Mouse (Mus musculus) gastrocnemius, adult 2 months (tissue): ENCODE measurements around the gene Cdh13. TPM values are rescaled to one million over a fixed set of nuclear protein-coding genes. Genes with fewer than 3 reads are reported as not detected.

Experiments used
- DNase-seq: peaks from one replicate; pipeline ENCODE4 v3.0.0; 2022
- H3K27ac ChIP-seq: fragments of 200-600 bp; 2 replicates; pipeline ENCODE4 v1.8.1; 2022; ENCODE audit warnings: mild to moderate bottlenecking
- H3K4me3 ChIP-seq: fragments of 200-600 bp; 2 replicates; pipeline ENCODE4 v1.8.1; 2022; ENCODE audit warnings: mild to moderate bottlenecking, moderate library complexity
- CTCF ChIP-seq: fragments of 200-600 bp; IDR thresholded peaks from 2 replicates; pipeline ENCODE4 v1.8.1; 2022; ENCODE audit warnings: antibody characterized with exemption, mild to moderate bottlenecking, moderate library complexity
- intact Hi-C: fragments of 180-260 bp; cut with DNase I; formaldehyde crosslinking; loops from one replicate; pipeline ENCODE4 v1.15.1; 2025
- total RNA-seq, 2 experiments: library from RNA; stranded (reverse); gene quantifications; 2 replicates each; pipeline ENCODE4 v1.2.3; 2021

Gene Cdh13
- total RNA-seq, 2 experiments from 2014 or later, result 88.3 to 104 TPM

DNA sequence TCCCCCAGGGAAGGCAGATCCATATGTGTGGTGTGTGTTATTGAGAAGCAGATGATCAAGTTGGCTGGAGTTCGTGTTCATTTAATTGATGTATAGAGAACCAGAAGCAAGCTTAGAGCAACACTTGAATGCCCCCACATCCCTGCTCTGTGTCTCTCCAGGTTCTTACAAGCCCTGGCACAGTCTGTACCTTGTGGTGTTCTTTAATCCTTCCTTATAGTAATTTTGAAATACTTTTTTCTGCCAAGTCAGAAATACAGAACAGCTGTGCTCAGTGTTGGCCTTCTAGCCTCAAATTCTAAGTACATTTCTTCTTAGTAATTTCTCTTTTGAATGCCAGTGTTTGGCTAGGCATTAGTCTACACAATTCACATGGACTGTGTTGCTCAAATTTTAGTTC is 494.8 kb downstream of the Cdh13 start:
- DNase-seq, result no peak
- intact Hi-C loops, result no loop called here
- Histone ChIP-seq H3K4me3 (no peak overlapping the region), H3K27ac (no peak overlapping the region)
- TF ChIP-seq CTCF, result no peak

DNA sequence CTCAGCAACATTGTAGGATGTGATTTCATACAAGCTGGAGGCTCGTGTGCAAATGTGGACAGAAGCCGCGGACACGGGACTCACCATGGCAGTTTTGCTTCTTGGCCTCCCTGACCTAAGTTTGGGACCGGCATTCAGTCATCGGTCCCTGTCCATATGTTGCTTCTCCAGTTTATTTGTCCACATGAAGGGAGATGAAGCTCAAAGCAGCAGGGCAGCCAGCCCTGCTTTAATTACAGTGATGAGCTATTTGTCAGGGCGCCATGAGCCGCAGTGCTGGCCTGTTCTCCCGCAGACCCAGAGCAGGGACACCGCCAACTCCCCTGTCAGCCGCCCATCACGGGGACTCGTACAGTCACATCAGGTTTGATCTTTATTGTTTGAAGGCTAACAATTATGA is 502.1 kb downstream of the Cdh13 start:
- no peak for TF ChIP-seq CTCF

DNA sequence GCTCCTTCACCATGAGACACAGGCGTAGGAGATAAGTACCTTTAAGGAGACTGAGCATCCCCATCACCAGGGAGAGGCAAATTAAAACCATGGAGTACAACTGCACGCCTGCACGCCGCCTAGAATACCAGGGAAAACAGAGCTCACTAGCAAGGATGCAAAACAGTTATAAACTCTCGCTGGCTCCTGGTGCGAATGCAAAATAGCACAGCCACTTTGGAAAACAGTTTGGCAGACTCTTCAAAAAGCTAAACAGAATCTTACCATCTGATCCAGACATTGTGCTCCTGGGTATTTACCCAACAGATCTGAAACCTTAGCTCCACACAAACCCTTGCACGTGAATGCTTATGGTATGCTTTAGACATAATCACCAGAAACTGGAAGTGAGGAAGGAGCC is 506.1 kb downstream of the Cdh13 start:
- no peak overlapping the region for H3K27ac ChIP-seq
- no peak overlapping the region for H3K4me3 ChIP-seq
- no peak for TF ChIP-seq CTCF
- intact Hi-C loops, result no loop called here
- DNase-seq, result no peak

More for the DNA sequence above, 502.1 kb downstream of the Cdh13 start:
- no peak for DNase-seq
- intact Hi-C loops, result no loop called here
- no peak overlapping the region for H3K4me3 ChIP-seq
- no peak overlapping the region for H3K27ac ChIP-seq

DNA sequence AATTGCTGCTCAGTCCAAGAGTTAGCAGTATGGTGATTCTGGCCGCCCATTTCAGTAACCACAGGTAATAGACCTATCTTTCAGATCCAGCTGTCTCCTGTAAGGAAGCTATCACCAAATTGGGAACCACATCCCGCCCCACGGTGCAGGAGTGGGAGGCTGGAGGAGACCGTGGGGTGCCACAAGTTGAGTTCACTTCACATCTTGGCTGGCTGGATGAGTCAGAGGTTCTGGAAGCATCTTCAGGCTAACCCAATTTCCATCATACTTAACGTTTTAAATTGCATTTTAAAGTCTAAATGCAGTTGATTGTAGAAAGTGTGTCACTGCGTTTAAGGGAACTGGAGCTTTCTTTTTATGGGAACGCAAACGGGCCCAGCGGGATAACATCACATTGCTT is 511.4 kb downstream of the Cdh13 start:
- no peak for TF ChIP-seq CTCF
- intact Hi-C loops, result no loop called here
- DNase-seq, result no peak
- Histone ChIP-seq H3K27ac (no peak overlapping the region), H3K4me3 (no peak overlapping the region)

DNA sequence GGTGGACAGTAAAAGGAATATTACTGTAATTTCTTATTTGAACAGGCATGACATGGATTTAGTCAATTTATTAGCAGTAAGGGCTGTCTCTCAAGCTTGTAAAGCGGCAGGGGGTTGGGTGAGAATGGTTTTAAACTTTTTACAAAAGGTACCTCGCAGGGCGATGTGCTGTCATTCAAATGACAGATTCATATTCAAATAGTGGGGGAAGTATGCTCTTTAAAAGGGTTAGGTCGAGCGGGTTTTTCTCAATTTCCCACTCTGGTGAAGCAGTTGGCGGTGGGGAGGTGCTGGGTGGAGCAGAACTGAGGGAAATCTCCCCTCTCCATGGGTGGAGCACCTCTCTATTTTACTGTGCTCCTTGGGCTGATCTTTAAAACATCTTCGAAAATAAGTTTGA is 513.0 kb downstream of the Cdh13 start:
- H3K4me3 ChIP-seq, result no peak overlapping the region
- DNase-seq, result no peak
- intact Hi-C loops, result no loop called here
- no peak overlapping the region for H3K27ac ChIP-seq
- TF ChIP-seq CTCF, result no peak

DNA sequence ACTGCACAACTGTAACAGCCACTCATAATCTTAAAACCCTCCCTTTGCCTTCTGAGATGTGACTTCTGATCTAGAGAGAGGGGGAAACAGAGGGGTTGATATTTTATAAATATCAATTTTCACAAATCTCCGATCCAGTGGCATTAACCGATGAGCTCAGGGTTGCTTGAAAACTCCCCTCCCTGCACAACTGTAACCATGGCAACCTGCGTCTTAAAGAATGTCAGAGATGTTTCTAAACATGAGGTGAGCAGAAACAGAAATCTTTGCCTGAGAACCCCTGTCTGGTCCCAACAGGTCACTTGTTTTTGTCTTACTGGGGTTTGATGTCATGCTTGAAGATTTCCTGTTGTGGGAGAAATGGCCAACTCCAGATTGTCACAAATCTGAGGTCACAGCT is 513.6 kb downstream of the Cdh13 start:
- intact Hi-C loops, result no loop called here
- no peak for DNase-seq
- TF ChIP-seq CTCF, result no peak
- Histone ChIP-seq H3K27ac (no peak overlapping the region), H3K4me3 (no peak overlapping the region)

DNA sequence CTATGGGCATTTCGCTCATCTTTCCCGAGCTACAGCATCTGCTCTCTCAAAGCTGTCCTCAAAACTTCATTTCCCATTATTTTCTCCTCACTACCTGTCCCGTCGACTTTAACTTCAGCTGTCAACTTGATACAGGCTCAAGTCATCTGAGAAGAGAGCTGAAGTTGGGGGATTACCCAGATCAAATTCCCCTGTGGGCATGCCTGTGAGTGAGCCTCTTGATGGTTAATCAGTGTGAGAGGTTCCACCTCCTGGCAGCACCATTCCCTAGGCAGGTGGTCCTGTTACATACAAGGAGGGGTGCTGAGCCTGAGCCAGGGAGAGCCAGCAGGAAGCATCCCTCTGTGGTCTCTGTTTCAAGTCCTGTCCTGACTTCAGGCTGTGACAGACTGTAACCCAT is 519.6 kb downstream of the Cdh13 start:
- no peak for DNase-seq
- Histone ChIP-seq H3K27ac (no peak overlapping the region), H3K4me3 (no peak overlapping the region)
- intact Hi-C loops, result no loop called here
- no peak for TF ChIP-seq CTCF

DNA sequence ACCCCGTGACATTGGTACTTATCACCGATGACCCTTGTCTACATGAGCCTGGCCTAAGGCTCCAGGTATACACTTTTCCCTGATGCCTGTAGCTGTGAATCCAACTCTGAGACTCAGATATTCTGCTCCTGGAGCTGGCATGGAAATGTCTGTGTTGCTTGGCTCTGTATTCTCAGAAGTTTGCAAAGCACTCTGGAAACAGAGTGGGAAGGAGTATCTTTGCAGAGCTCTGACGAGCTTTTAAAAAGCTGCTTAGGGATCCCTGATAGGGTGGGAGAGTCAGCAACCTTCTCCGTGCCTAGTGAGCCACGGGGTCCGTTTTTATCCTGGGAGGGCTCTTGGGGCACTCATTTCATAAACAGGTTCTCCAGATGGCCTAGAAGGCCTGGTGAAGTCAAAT is 526.1 kb downstream of the Cdh13 start:
- Histone ChIP-seq H3K27ac (no peak overlapping the region), H3K4me3 (no peak overlapping the region)
- intact Hi-C loops, result no loop called here
- no peak for DNase-seq
- TF ChIP-seq CTCF, result no peak

DNA sequence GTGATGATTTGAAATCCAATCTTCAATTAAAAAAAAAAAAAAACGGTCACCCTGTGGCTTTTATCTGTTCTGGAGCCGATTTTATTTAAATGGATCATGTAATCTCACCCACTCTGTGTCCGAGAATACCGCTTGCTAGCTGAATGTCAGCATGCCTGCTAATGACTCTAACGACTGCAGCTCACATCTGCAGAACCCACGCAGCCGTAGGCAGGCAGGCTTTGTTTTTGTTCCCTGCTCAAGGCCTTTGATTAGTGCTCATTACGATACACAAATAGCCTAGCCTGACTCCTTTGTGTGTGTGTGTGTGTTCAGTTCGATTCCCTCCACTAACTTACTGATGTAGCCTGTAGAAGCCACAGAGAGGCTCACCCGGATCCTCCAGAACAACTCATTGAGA is 531.5 kb downstream of the Cdh13 start:
- intact Hi-C loops, result no loop called here
- Histone ChIP-seq H3K4me3 (no peak overlapping the region), H3K27ac (no peak overlapping the region)
- DNase-seq, result no peak
- no peak for TF ChIP-seq CTCF

DNA sequence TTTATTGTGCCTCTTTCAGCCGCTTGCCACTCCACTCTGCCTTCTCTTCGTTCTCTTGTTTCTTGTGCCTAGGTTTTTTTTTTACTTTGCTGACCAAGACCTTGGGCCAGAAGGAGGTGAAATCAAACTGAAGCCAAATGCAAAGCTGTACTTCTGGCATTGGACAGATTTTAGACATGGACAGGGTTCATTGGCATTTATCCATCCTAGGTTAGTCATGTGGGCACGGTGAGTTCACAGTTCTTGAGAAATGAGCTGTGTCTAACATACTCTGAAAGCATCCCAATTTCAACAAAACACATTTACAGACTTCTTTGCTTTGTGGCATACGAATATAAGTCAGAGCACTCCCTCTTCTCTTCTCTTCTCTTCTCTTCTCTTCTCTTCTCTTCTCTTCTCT is 543.2 kb downstream of the Cdh13 start:
- TF ChIP-seq CTCF, result no peak
- Histone ChIP-seq H3K27ac (no peak overlapping the region), H3K4me3 (no peak overlapping the region)
- intact Hi-C loops, result no loop called here
- no peak for DNase-seq

DNA sequence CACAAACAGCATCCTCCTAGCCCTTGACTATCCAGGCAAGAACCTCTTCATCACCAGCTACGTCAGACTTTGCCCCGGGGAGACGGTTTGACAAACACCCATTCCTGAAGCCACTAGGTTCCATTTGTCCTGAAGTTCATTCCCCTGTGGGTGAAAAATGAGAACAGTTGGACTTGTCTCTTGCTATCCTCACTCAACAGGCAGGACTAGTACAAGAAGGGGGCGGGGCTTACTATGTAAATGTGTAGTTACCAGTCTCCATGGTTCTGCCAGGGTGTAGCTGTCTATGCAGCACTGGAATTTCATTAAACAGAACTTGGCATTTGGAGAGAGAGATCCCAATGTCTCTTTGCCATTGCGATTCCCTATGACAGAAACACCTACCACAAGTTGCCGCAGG is 544.2 kb downstream of the Cdh13 start:
- intact Hi-C loops, result no loop called here
- no peak for DNase-seq
- no peak overlapping the region for H3K27ac ChIP-seq
- no peak overlapping the region for H3K4me3 ChIP-seq
- TF ChIP-seq CTCF, result no peak

DNA sequence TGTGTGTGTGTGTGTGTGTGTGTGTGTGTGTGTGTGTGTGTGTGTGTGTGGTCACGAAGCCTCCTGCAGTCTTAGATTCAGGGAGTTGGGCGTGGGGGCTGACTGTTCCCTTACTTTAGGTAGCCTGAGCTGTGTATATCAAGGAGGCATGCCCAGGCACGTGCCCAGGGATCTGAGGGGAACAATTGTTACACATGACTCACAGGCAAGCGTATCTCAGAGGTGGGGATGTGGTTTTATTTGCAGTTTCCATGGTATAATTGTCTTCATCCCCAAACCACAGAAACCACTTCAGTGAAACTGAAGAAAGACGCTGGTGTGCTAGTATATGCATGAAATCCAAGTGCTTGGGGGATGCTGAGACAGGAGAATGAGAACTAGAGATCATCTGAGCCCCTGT is 546.8 kb downstream of the Cdh13 start:
- Histone ChIP-seq H3K4me3 (no peak overlapping the region), H3K27ac (no peak overlapping the region)
- no peak for DNase-seq
- intact Hi-C loops, result no loop called here
- no peak for TF ChIP-seq CTCF

DNA sequence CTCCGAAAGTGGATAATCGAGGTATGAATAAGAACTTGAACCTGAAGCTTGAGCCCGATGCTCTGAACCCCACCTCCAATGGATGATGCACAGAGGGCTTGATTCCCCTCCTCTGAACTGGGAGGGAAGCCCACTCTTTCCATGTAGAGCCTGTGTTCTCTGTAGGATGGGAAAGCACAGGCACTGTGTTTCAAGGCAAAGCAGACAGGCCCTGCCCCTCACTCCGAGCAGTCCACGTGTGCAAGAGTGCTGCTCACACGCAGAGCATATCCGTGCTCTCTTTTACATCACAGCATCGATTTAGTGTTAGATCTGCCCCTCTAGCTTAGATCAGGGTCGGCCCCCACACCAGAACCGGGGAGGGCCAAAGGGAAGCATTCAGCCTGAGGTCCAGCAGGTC is 547.5 kb downstream of the Cdh13 start:
- H3K4me3 ChIP-seq, result no peak overlapping the region
- no peak overlapping the region for H3K27ac ChIP-seq
- intact Hi-C loops, result no loop called here
- no peak for DNase-seq
- no peak for TF ChIP-seq CTCF

DNA sequence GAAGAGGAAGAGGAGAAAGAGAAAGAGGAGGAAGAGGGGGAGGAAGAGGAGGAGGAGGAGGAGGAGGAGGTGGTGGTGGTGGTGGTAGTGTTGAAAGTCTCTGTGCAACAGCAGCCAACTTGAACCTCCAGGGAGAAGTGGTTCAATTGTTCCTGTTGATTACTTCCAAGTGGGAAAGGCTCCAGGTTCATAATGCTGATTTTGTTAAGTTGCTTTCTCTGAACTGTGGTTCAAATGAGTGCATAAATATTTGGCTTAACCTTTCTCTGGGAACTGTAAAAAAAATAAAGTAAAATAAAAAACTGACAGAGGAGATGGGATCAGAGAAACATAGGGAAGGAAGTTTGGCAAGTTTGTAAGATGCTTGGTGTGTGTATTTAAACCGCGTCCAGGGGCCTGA is 555.3 kb downstream of the Cdh13 start:
- no peak overlapping the region for H3K27ac ChIP-seq
- no peak for DNase-seq
- TF ChIP-seq CTCF, result no peak
- intact Hi-C loops, result no loop called here
- H3K4me3 ChIP-seq, result no peak overlapping the region

DNA sequence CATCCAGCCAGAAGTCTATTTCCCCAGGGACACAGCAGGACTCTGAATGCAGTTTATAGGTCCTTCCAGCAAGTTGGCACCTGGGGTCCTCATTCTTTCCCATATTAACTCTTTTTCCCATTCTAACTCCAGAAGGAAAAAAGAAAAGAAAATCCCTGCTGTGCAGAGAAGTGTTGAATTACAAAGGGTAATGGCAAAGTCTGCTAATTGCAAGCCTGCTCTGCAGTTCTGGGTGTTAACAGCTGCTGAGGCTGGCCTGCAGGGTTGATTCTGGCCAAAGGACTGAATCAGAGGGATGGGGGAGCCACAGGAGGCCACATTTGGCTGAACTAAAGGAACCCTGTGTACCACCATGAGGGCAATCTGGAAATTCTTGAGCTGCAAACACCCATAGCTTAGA is 562.2 kb downstream of the Cdh13 start:
- intact Hi-C loops, result no loop called here
- no peak for TF ChIP-seq CTCF
- no peak overlapping the region for H3K4me3 ChIP-seq
- no peak overlapping the region for H3K27ac ChIP-seq
- DNase-seq, result no peak
